Mouse (Mus musculus): Measurements from ENCODE around the gene Gtf2f2. TPM values are rescaled to one million over a fixed set of nuclear protein-coding genes. Genes with fewer than 3 reads are reported as not detected.

The Gtf2f2 gene
- total and polyA plus RNA-seq, 3 experiments = 44.8 to 118 (median 90.6) TPM

- peak; percentile 35 for DNase-seq (ENCODE audit: extremely low read depth)
- peaks cover 0 to 22% of the 10 kb centered on the region in 2 experiments; a peak in 2 of 4 replicates for H3K4me1 ChIP-seq (ENCODE audit: control insufficient read depth in 1 of 2, insufficient read depth in 2 of 2)
- in situ Hi-C loops (cut with MboI; ENCODE audit: low pct_ligation_motif_present, low pct_unique_long_range_greater_than_20kb, low sequenced_read_pairs) = no loop called here
- no peak overlapping the region for H3K27ac ChIP-seq (ENCODE audit: insufficient read depth, low read depth)
- H3K79me2 ChIP-seq (replicated peaks; ENCODE audit: control insufficient read depth, extremely low read depth, insufficient read depth, poor library complexity, severe bottlenecking) = peaks cover 4% of the 10 kb centered on the region; the same call in 1 of the 2 replicates
- H3K4me2 ChIP-seq (ENCODE audit: insufficient read depth, low read depth, poor library complexity, severe bottlenecking) = no peak overlapping the region
- no peaks in the 10 kb centered on the region for H3K9me3 ChIP-seq (replicated peaks; ENCODE audit: low read length)
- no peak overlapping the region for H3K9ac ChIP-seq (ENCODE audit: insufficient read depth, low read depth)
- peaks cover 0 to 20% of the 10 kb centered on the region in 2 experiments for H3K36me3 ChIP-seq (replicated peaks in 1 of 2; ENCODE audit: control insufficient read depth in 1 of 2, insufficient read depth in 1 of 2, low read length in 1 of 2)
- no peaks in the 10 kb centered on the region for H3K27me3 ChIP-seq (replicated peaks)
- TF ChIP-seq EP300 (IDR thresholded peaks at IDR 0.05; ENCODE audit: low read length) (0 out of 2 replicates have a peak, but pooled peaks have one; percentile 10), MXI1 (IDR thresholded peaks at IDR 0.05; ENCODE audit: low read depth, low read length) (no peak)
- H3K4me3 ChIP-seq (replicated peaks in 1 of 3; ENCODE audit: low read depth in 2 of 3, low read length in 2 of 3, poor library complexity in 1 of 3) = no peak overlapping the region
- dilution Hi-C loops (cut with MboI; ENCODE audit: extremely low pct_ligation_motif_present, extremely low pct_unique_long_range_greater_than_20kb, low sequenced_read_pairs) = no loop called here
Measured at GRCm38 (mm10) chr14:75967291-75967690, 43.4 kb downstream of the Gtf2f2 start.

GRCm38 (mm10) chr14:75964433-75964832 lies 46.2 kb downstream of the Gtf2f2 start:
- TF ChIP-seq NRF1 (IDR thresholded peaks at IDR 0.05; ENCODE audit: low read depth, low read length) = no peak
- TF ChIP-seq ZMIZ1 (IDR thresholded peaks at IDR 0.05; ENCODE audit: low read depth, low read length) = no peak
- no peak for TF ChIP-seq EP300 (IDR thresholded peaks at IDR 0.05; ENCODE audit: low read length)
- no peak for TF ChIP-seq RAD21 (IDR thresholded peaks at IDR 0.05; ENCODE audit: low read depth, low read length)
- no peak for TF ChIP-seq TBP (conservative IDR thresholded peaks at IDR 0.05; ENCODE audit: low read depth, low read length)
- TF ChIP-seq HCFC1 (IDR thresholded peaks at IDR 0.05; ENCODE audit: low read depth, low read length) = no peak
- no peak for TF ChIP-seq IRF4 (IDR thresholded peaks at IDR 0.05; ENCODE audit: low read depth, low read length)
- H3K4me3 ChIP-seq (replicated peaks in 1 of 3; ENCODE audit: low read depth in 2 of 3, low read length in 2 of 3, poor library complexity in 1 of 3) = no peak overlapping the region
- peaks cover 0 to 25% of the 10 kb centered on the region in 2 experiments for H3K36me3 ChIP-seq (replicated peaks in 1 of 2; ENCODE audit: control insufficient read depth in 1 of 2, insufficient read depth in 1 of 2, low read length in 1 of 2)
- H3K4me1 ChIP-seq (ENCODE audit: control insufficient read depth in 1 of 2, insufficient read depth in 2 of 2) = peaks cover 0 to 35% of the 10 kb centered on the region in 2 experiments; a peak in 2 of 4 replicates
- H3K9ac ChIP-seq (ENCODE audit: insufficient read depth, low read depth) = no peak overlapping the region
- no peak for DNase-seq (ENCODE audit: extremely low read depth)
- no peak overlapping the region for H3K27ac ChIP-seq (ENCODE audit: insufficient read depth, low read depth)
- dilution Hi-C loops (cut with MboI; ENCODE audit: extremely low pct_ligation_motif_present, extremely low pct_unique_long_range_greater_than_20kb, low sequenced_read_pairs) (no loop called here), in situ Hi-C loops (cut with MboI; ENCODE audit: low pct_ligation_motif_present, low pct_unique_long_range_greater_than_20kb, low sequenced_read_pairs) (no loop called here)
- no peaks in the 10 kb centered on the region for H3K9me3 ChIP-seq (replicated peaks; ENCODE audit: low read length)
- peaks cover 4% of the 10 kb centered on the region; the same call in 1 of the 2 replicates for H3K79me2 ChIP-seq (replicated peaks; ENCODE audit: control insufficient read depth, extremely low read depth, insufficient read depth, poor library complexity, severe bottlenecking)
- H3K27me3 ChIP-seq (replicated peaks) = no peaks in the 10 kb centered on the region
- H3K4me2 ChIP-seq (ENCODE audit: insufficient read depth, low read depth, poor library complexity, severe bottlenecking) = no peak overlapping the region

GRCm38 (mm10) chr14:75964000-75964399 lies 46.7 kb downstream of the Gtf2f2 start:
- in situ Hi-C loops (cut with MboI; ENCODE audit: low pct_ligation_motif_present, low pct_unique_long_range_greater_than_20kb, low sequenced_read_pairs) = no loop called here
- DNase-seq (ENCODE audit: extremely low read depth) = no peak
- TF ChIP-seq CHD1 (IDR thresholded peaks at IDR 0.05; ENCODE audit: low read depth, low read length) (no peak), CTCF (conservative IDR thresholded peaks at IDR 0.05 in 1 of 2, IDR thresholded peaks at IDR 0.05 in 1 of 2; ENCODE audit: low read depth in 2 of 2, low read length in 2 of 2) (no peak), HCFC1 (IDR thresholded peaks at IDR 0.05; ENCODE audit: low read depth, low read length) (no peak)
- Histone ChIP-seq H3K4me3 (replicated peaks in 1 of 3; ENCODE audit: low read depth in 2 of 3, low read length in 2 of 3, poor library complexity in 1 of 3) (no peak overlapping the region), H3K9me3 (replicated peaks; ENCODE audit: low read length) (no peaks in the 10 kb centered on the region), H3K4me2 (ENCODE audit: insufficient read depth, low read depth, poor library complexity, severe bottlenecking) (no peak overlapping the region), H3K36me3 (replicated peaks in 1 of 2; ENCODE audit: control insufficient read depth in 1 of 2, insufficient read depth in 1 of 2, low read length in 1 of 2) (peaks cover 0 to 28% of the 10 kb centered on the region in 2 experiments), H3K27me3 (replicated peaks) (no peaks in the 10 kb centered on the region), H3K9ac (ENCODE audit: insufficient read depth, low read depth) (no peak overlapping the region), H3K79me2 (replicated peaks; ENCODE audit: control insufficient read depth, extremely low read depth, insufficient read depth, poor library complexity, severe bottlenecking) (peaks cover 4% of the 10 kb centered on the region; the same call in 1 of the 2 replicates), H3K27ac (ENCODE audit: insufficient read depth, low read depth) (no peak overlapping the region), H3K4me1 (ENCODE audit: control insufficient read depth in 1 of 2, insufficient read depth in 2 of 2) (peaks cover 0 to 35% of the 10 kb centered on the region in 2 experiments; a peak in 2 of 4 replicates)
- dilution Hi-C loops (cut with MboI; ENCODE audit: extremely low pct_ligation_motif_present, extremely low pct_unique_long_range_greater_than_20kb, low sequenced_read_pairs) = no loop called here
